Mouse (Mus musculus): ENCODE measurements at regions not wholly inside any gene's neighbourhood (a gene's known extent, or its start where the extent isn't known, plus 50 kb on each side); places are given as distances from the start of the nearest gene placed in this dataset.

GRCm38 (mm10) chrX:11943367-11943766, 216.8 kb downstream of the Bcor start:
- 68% methylated on average over 10 of the region's 10 CpGs for WGBS
- DNase-seq (ENCODE audit: low spot score), result no peak
- H3K4me3 ChIP-seq (ENCODE audit: low read depth, low read length), result no peak overlapping the region
- no peak overlapping the region for H3K4me2 ChIP-seq (replicated peaks; ENCODE audit: low read depth, low read length)
- no peaks in the 10 kb centered on the region for H3K4me1 ChIP-seq (replicated peaks; ENCODE audit: control insufficient read depth, insufficient read depth, low read length)
- no peaks in the 10 kb centered on the region for H3K36me3 ChIP-seq (ENCODE audit: control insufficient read depth, insufficient read depth, low read length)
- no peak overlapping the region for H3K9ac ChIP-seq (ENCODE audit: low read depth, low read length)
- ATAC-seq (ENCODE audit: low FRiP score), result no peak
- no peaks in the 10 kb centered on the region for H3K27me3 ChIP-seq (ENCODE audit: control insufficient read depth, insufficient read depth, low read length)
- no peaks in the 10 kb centered on the region for H3K9me3 ChIP-seq (ENCODE audit: control insufficient read depth, low read length)
- H3K27ac ChIP-seq (ENCODE audit: low read depth, low read length), result no peak overlapping the region

DNA sequence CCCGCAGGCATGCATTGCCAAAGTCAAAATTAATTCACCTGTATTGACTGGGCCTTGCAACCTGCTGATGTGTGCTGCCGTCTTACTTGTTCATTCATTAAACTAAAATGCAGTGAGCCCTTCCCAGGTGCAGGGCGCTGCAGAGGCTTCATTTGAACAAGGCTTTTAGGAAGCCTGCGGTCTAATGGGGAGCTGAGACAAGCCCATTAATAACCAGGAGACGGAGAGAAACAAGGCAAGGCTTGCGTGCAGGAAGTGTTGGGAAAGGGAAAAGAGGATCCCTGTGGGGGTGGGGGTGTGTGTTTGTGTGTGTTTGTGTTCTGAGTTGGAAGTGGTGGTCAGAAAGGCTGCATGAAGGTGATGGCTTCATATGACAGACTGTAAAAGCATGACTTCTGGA, 215.6 kb downstream of the Bcor start:
- Histone ChIP-seq H3K4me3 (ENCODE audit: low read depth, low read length) (no peak overlapping the region), H3K4me2 (replicated peaks; ENCODE audit: low read depth, low read length) (no peak overlapping the region), H3K9me3 (ENCODE audit: control insufficient read depth, low read length) (no peaks in the 10 kb centered on the region), H3K27ac (ENCODE audit: low read depth, low read length) (no peak overlapping the region), H3K9ac (ENCODE audit: low read depth, low read length) (no peak overlapping the region), H3K27me3 (ENCODE audit: control insufficient read depth, insufficient read depth, low read length) (no peaks in the 10 kb centered on the region), H3K36me3 (ENCODE audit: control insufficient read depth, insufficient read depth, low read length) (no peaks in the 10 kb centered on the region), H3K4me1 (replicated peaks; ENCODE audit: control insufficient read depth, insufficient read depth, low read length) (no peaks in the 10 kb centered on the region)
- no peak for ATAC-seq (ENCODE audit: low FRiP score)
- 35% methylated on average over 5 of the region's 6 CpGs for WGBS
- DNase-seq (ENCODE audit: low spot score), result no peak

DNA sequence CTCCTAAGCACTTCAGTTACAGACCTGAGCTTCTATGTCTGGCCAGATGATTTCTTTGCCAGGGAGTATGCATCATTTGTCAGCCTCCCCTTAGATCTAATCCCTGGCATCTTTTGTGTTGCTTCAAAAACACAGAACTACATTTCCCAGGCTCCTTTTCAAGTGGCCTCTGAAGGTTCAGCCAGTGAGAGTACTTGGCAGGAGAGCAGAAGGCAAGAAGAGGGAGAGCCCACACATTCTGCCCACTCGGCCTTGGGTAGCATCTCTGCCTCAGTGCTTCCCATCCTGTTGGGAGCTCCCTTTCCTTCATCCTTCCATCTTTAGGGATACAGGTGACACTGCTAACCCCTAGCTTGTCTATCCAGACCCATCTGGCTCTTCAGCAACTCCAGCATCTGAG, 214.9 kb downstream of the Bcor start:
- ATAC-seq (ENCODE audit: low FRiP score) (no peak), DNase-seq (ENCODE audit: low spot score) (no peak)
- Histone ChIP-seq H3K9ac (ENCODE audit: low read depth, low read length) (no peak overlapping the region), H3K4me2 (replicated peaks; ENCODE audit: low read depth, low read length) (no peak overlapping the region), H3K36me3 (ENCODE audit: control insufficient read depth, insufficient read depth, low read length) (no peaks in the 10 kb centered on the region), H3K9me3 (ENCODE audit: control insufficient read depth, low read length) (no peaks in the 10 kb centered on the region), H3K4me3 (ENCODE audit: low read depth, low read length) (no peak overlapping the region), H3K27me3 (ENCODE audit: control insufficient read depth, insufficient read depth, low read length) (no peaks in the 10 kb centered on the region), H3K4me1 (replicated peaks; ENCODE audit: control insufficient read depth, insufficient read depth, low read length) (no peaks in the 10 kb centered on the region), H3K27ac (ENCODE audit: low read depth, low read length) (no peak overlapping the region)
- WGBS, result 20% methylated on average over 1 of the region's 1 CpGs

GRCm38 (mm10) chrX:11952193-11952592, 208.0 kb downstream of the Bcor start:
- no peaks in the 10 kb centered on the region for H3K36me3 ChIP-seq (ENCODE audit: control insufficient read depth, insufficient read depth, low read length)
- no peak overlapping the region for H3K9ac ChIP-seq (ENCODE audit: low read depth, low read length)
- no peaks in the 10 kb centered on the region; the same call in 1 of the 2 replicates for H3K27me3 ChIP-seq (ENCODE audit: control insufficient read depth, insufficient read depth, low read length)
- no peak overlapping the region for H3K27ac ChIP-seq (ENCODE audit: low read depth, low read length)
- H3K4me3 ChIP-seq (ENCODE audit: low read depth, low read length), result no peak overlapping the region
- DNase-seq (ENCODE audit: low spot score) (no peak), ATAC-seq (ENCODE audit: low FRiP score) (no peak)
- no peaks in the 10 kb centered on the region for H3K4me1 ChIP-seq (replicated peaks; ENCODE audit: control insufficient read depth, insufficient read depth, low read length)
- no peaks in the 10 kb centered on the region for H3K9me3 ChIP-seq (ENCODE audit: control insufficient read depth, low read length)
- H3K4me2 ChIP-seq (replicated peaks; ENCODE audit: low read depth, low read length), result no peak overlapping the region
- 48% methylated on average over 2 of the region's 2 CpGs for WGBS

- H3K9me3 ChIP-seq (ENCODE audit: control insufficient read depth, low read length), result no peaks in the 10 kb centered on the region
- no peaks in the 10 kb centered on the region for H3K36me3 ChIP-seq (ENCODE audit: control insufficient read depth, insufficient read depth, low read length)
- peaks cover 2% of the 10 kb centered on the region; the same call in 1 of the 2 replicates for H3K27me3 ChIP-seq (ENCODE audit: control insufficient read depth, insufficient read depth, low read length)
- no peak overlapping the region for H3K9ac ChIP-seq (ENCODE audit: low read depth, low read length)
- H3K27ac ChIP-seq (ENCODE audit: low read depth, low read length), result no peak overlapping the region
- no peaks in the 10 kb centered on the region for H3K4me1 ChIP-seq (replicated peaks; ENCODE audit: control insufficient read depth, insufficient read depth, low read length)
- ATAC-seq (ENCODE audit: low FRiP score) (no peak), DNase-seq (ENCODE audit: low spot score) (no peak)
- no peak overlapping the region for H3K4me3 ChIP-seq (ENCODE audit: low read depth, low read length)
- no peak overlapping the region for H3K4me2 ChIP-seq (replicated peaks; ENCODE audit: low read depth, low read length)
- WGBS, result 86% methylated on average over 3 of the region's 3 CpGs
Measured at GRCm38 (mm10) chrX:11956194-11956593, 204.0 kb downstream of the Bcor start.

GRCm38 (mm10) chrX:11957011-11957410, 203.1 kb downstream of the Bcor start:
- no peak overlapping the region for H3K4me2 ChIP-seq (replicated peaks; ENCODE audit: low read depth, low read length)
- no peak overlapping the region for H3K27ac ChIP-seq (ENCODE audit: low read depth, low read length)
- no peak overlapping the region for H3K9ac ChIP-seq (ENCODE audit: low read depth, low read length)
- H3K27me3 ChIP-seq (ENCODE audit: control insufficient read depth, insufficient read depth, low read length), result peaks cover 2% of the 10 kb centered on the region; the same call in 1 of the 2 replicates
- no peaks in the 10 kb centered on the region for H3K36me3 ChIP-seq (ENCODE audit: control insufficient read depth, insufficient read depth, low read length)
- DNase-seq (ENCODE audit: low spot score), result no peak
- H3K4me1 ChIP-seq (replicated peaks; ENCODE audit: control insufficient read depth, insufficient read depth, low read length), result no peaks in the 10 kb centered on the region
- no peaks in the 10 kb centered on the region for H3K9me3 ChIP-seq (ENCODE audit: control insufficient read depth, low read length)
- no peak overlapping the region for H3K4me3 ChIP-seq (ENCODE audit: low read depth, low read length)
- WGBS, result 44% methylated on average over 6 of the region's 6 CpGs
- ATAC-seq (ENCODE audit: low FRiP score), result no peak

DNA sequence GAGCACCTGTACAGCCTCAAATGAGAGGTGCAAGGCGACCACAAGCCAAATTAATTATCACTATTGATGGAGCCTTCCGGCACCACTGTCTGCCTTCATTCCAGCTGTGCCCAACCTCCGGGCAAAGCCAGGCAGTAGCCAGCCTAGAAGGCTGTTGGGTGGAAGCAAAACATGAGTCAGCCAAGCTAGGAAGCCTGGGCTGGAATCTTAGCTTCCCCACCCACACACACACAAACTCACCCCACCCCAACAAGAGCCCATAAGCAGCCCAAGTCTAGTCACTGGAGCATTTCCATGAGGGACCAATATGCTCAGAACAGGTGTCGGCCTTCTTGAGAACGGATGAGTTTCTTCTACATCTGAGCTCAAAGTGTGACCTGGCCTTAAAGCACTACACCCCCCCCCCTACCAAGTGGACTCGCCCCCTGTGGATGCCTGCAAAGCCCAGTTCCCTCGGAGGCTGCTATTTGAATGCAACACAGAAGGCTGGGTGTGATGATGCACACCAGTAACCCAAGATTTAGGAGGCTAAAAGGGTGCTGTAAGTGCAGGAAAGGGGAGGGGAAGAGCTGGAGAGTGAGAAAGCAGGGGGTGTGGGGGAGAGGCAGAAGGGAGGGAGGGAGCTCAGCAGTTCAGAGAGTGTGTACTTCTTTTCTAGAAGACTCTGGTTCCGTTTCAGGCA, 200.1 kb downstream of the Bcor start:
- no peak overlapping the region for H3K9ac ChIP-seq (ENCODE audit: low read depth, low read length)
- DNase-seq (ENCODE audit: low spot score) (no peak), ATAC-seq (ENCODE audit: low FRiP score) (no peak)
- no peaks in the 10 kb centered on the region for H3K4me1 ChIP-seq (replicated peaks; ENCODE audit: control insufficient read depth, insufficient read depth, low read length)
- no peak overlapping the region for H3K4me3 ChIP-seq (ENCODE audit: low read depth, low read length)
- H3K27me3 ChIP-seq (ENCODE audit: control insufficient read depth, insufficient read depth, low read length), result peaks cover 2% of the 10 kb centered on the region; the same call in 1 of the 2 replicates
- no peak overlapping the region for H3K4me2 ChIP-seq (replicated peaks; ENCODE audit: low read depth, low read length)
- no peaks in the 10 kb centered on the region for H3K36me3 ChIP-seq (ENCODE audit: control insufficient read depth, insufficient read depth, low read length)
- H3K27ac ChIP-seq (ENCODE audit: low read depth, low read length), result no peak overlapping the region
- WGBS, result 68% methylated on average over 8 of the region's 8 CpGs
- no peaks in the 10 kb centered on the region for H3K9me3 ChIP-seq (ENCODE audit: control insufficient read depth, low read length)

DNA sequence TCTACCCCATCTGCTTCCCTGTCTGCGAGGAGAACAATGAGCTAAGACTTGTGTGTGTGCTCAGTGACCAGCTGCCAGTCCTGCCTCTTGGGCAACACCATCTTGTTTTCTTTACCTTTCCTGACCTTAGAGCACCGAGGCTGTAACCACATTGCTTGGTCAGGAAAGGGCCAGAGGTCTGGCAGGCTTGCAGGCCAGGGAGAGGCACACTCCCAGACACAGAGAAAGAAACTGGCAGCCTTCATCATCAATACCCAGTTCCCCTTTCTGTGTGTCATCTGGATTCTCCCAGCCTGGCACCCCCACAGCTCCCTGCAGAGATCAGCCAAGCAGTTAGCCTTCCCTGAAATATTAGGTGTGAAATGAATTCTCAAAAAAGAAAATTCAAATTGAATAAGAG, 198.8 kb downstream of the Bcor start:
- Histone ChIP-seq H3K27me3 (ENCODE audit: control insufficient read depth, insufficient read depth, low read length) (peaks cover 2% of the 10 kb centered on the region; the same call in 1 of the 2 replicates), H3K27ac (ENCODE audit: low read depth, low read length) (no peak overlapping the region), H3K4me1 (replicated peaks; ENCODE audit: control insufficient read depth, insufficient read depth, low read length) (no peaks in the 10 kb centered on the region), H3K4me3 (ENCODE audit: low read depth, low read length) (no peak overlapping the region), H3K9ac (ENCODE audit: low read depth, low read length) (no peak overlapping the region), H3K9me3 (ENCODE audit: control insufficient read depth, low read length) (no peaks in the 10 kb centered on the region), H3K36me3 (ENCODE audit: control insufficient read depth, insufficient read depth, low read length) (no peaks in the 10 kb centered on the region), H3K4me2 (replicated peaks; ENCODE audit: low read depth, low read length) (no peak overlapping the region)
- 36% methylated on average over 1 of the region's 2 CpGs for WGBS
- no peak for DNase-seq (ENCODE audit: low spot score)
- no peak for ATAC-seq (ENCODE audit: low FRiP score)

GRCm38 (mm10) chrX:11964428-11964827, 195.7 kb downstream of the Bcor start:
- Histone ChIP-seq H3K9me3 (ENCODE audit: control insufficient read depth, low read length) (no peaks in the 10 kb centered on the region), H3K4me1 (replicated peaks; ENCODE audit: control insufficient read depth, insufficient read depth, low read length) (no peaks in the 10 kb centered on the region), H3K36me3 (ENCODE audit: control insufficient read depth, insufficient read depth, low read length) (no peaks in the 10 kb centered on the region), H3K27ac (ENCODE audit: low read depth, low read length) (no peak overlapping the region), H3K4me2 (replicated peaks; ENCODE audit: low read depth, low read length) (no peak overlapping the region), H3K4me3 (ENCODE audit: low read depth, low read length) (no peak overlapping the region), H3K9ac (ENCODE audit: low read depth, low read length) (no peak overlapping the region), H3K27me3 (ENCODE audit: control insufficient read depth, insufficient read depth, low read length) (no peaks in the 10 kb centered on the region; the same call in 1 of the 2 replicates)
- DNase-seq (ENCODE audit: low spot score), result no peak
- WGBS, result 54% methylated on average over 3 of the region's 3 CpGs
- no peak for ATAC-seq (ENCODE audit: low FRiP score)
